Mouse (Mus musculus): ENCODE data around the gene Tlk2.

GRCm38 (mm10) chr11:105210007-105210406 is 31.4 kb downstream of the Tlk2 start:
- no peak for TF ChIP-seq CTCF (IDR thresholded peaks at IDR 0.05)
- no peak for TF ChIP-seq EP300 (IDR thresholded peaks at IDR 0.05)
